Mouse (Mus musculus) hindbrain, embryonic 15.5 days (tissue): ENCODE measurements at regions not wholly inside any gene's neighbourhood (a gene's known extent, or its start where the extent isn't known, plus 50 kb on each side); places are given as distances from the start of the nearest gene placed in this dataset.
A peak's percentile ranks its signal among the peaks of the same experiment; 100 is the strongest.

Experiments
- ATAC-seq: fragments of 200-750 bp; cut with Nextera tagmentation; 2 replicates; pipeline ENCODE4 v1.8.0; 2017; ENCODE audit warnings: low read depth, moderate number of reproducible peaks, moderate TSS enrichment; ENCODE audit not compliant: low FRiP score
- H3K27ac ChIP-seq: fragments of 300-500 bp; sonication (generic); replicated peaks from 2 replicates; pipeline ENCODE4 v1.5.1; 2015; ENCODE audit warnings: mild to moderate bottlenecking, inconsistent platforms
- H3K27me3 ChIP-seq: fragments of 300-500 bp; sonication (generic); 2 replicates; pipeline ENCODE4 v1.6.1; 2015; ENCODE audit warnings: control low read depth, inconsistent platforms
- H3K36me3 ChIP-seq: fragments of 300-500 bp; sonication (generic); 2 replicates; pipeline ENCODE4 v1.6.1; 2015; ENCODE audit warnings: control low read depth, inconsistent platforms
- H3K4me1 ChIP-seq: fragments of 300-500 bp; sonication (generic); replicated peaks from 2 replicates; pipeline ENCODE4 v1.6.1; 2015; ENCODE audit warnings: control low read depth, inconsistent platforms
- H3K4me2 ChIP-seq: fragments of 300-500 bp; sonication (generic); 2 replicates; pipeline ENCODE4 v1.6.1; 2015; ENCODE audit warnings: moderate library complexity, mild to moderate bottlenecking, inconsistent platforms
- H3K4me3 ChIP-seq: fragments of 300-500 bp; sonication (generic); 2 replicates; pipeline ENCODE4 v1.5.1; 2015; ENCODE audit warnings: mild to moderate bottlenecking, inconsistent platforms
- H3K9ac ChIP-seq: fragments of 300-500 bp; sonication (generic); 2 replicates; pipeline ENCODE4 v1.6.1; 2015; ENCODE audit warnings: inconsistent platforms
- H3K9me3 ChIP-seq: fragments of 300-500 bp; sonication (generic); 2 replicates; pipeline ENCODE4 v1.6.1; 2016; ENCODE audit warnings: control low read depth, inconsistent platforms
- WGBS: fragments of 180-500 bp; shearing (Covaris S2); methylation state at CpG from one replicate; pipeline ENCODE4 v1.1.7; 2015; 5-methylcytosine and 5-hydroxymethylcytosine counted together

DNA sequence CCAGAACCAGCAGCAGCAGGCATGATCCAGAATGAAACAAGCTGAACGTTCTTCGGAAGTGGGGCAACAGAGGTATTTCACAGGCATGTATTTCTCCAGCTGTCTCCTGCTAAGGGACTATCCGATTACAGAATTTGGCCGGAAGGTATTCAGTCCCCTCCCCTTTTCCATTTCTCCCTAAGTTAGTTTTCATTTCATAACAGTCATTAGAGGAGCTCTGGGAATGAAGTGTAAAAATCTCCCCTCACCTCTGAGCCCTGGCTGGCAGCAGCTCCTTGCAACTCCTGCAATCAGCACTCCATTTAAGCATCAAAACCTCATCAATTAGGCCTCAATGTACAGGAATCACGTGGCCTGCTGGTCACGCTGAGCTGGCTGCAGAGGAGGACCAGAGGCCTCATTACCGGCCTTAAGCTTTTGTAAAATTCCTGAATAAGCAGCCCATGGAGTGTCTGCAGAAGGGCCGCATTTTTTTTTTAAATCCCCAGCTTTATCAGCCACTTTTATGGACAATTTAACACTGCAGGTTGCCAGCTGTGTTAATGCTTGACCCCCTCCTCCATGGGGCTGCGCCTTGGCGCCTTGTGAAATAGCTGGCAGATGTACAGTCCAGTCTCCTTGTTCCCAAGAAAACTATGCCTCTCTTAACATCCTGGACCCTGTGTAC is 456.1 kb upstream of the Kirrel3 start:
- H3K9me3 ChIP-seq: no peaks in the 10 kb centered on the region
- ATAC-seq: peak; percentile 54; the same call in 1 of the 2 replicates
- no peak overlapping the region for H3K9ac ChIP-seq
- H3K4me1 ChIP-seq: no peaks in the 10 kb centered on the region; the same call in 1 of the 2 replicates
- 40% methylated on average over 10 of the region's 10 CpGs for WGBS
- H3K4me2 ChIP-seq: no peak overlapping the region
- H3K36me3 ChIP-seq: no peaks in the 10 kb centered on the region
- no peaks in the 10 kb centered on the region for H3K27me3 ChIP-seq
- H3K4me3 ChIP-seq: no peak overlapping the region
- no peak overlapping the region for H3K27ac ChIP-seq

DNA sequence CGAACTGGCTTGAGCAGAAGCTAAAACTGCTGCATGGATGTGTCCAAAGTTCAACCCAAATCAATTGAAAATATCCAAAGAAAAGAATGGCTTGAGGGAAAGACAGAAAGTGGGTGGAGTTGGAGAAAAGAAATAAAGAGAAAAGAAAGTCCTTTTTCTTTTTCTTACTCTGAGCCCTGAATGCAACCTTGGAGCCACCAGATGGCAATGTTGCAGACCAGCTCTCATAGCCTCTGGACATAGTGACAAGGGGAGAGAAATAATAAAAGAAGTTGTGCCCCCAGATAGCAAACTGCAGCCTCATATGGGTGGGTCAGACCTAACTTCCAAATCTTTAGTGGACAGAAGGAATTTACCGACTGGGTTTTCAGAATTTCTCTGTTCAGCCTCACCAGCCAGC is 431.3 kb upstream of the Kirrel3 start:
- no peak overlapping the region for H3K27ac ChIP-seq
- no peak overlapping the region for H3K9ac ChIP-seq
- no peak overlapping the region for H3K4me3 ChIP-seq
- H3K4me2 ChIP-seq: no peak overlapping the region
- H3K27me3 ChIP-seq: no peaks in the 10 kb centered on the region
- 68% methylated on average over 2 of the region's 2 CpGs for WGBS
- H3K36me3 ChIP-seq: no peaks in the 10 kb centered on the region
- H3K4me1 ChIP-seq: no peaks in the 10 kb centered on the region
- no peaks in the 10 kb centered on the region for H3K9me3 ChIP-seq
- ATAC-seq: no peak
